Mouse (Mus musculus): ENCODE results near the gene Samd1. TPM values are rescaled to one million over a fixed set of nuclear protein-coding genes. Genes with fewer than 3 reads are reported as not detected.
A peak's percentile ranks its signal among the peaks of the same experiment; 100 is the strongest.

Gene Samd1
- polyA plus RNA-seq, 1 experiment: 39.5 TPM

- H3K36me3 ChIP-seq (ENCODE audit: control insufficient read depth, insufficient read depth, low read length): peaks cover 35% of the 10 kb centered on the region
- no peaks in the 10 kb centered on the region for H3K4me1 ChIP-seq (ENCODE audit: control insufficient read depth, insufficient read depth, insufficient read length)
- H3K27me3 ChIP-seq (ENCODE audit: control insufficient read depth, insufficient read depth, low read length): no peaks in the 10 kb centered on the region
- TF ChIP-seq POLR2A (IDR thresholded peaks at IDR 0.05; ENCODE audit: low read depth, low read length): no peak
- TF ChIP-seq CTCF (IDR thresholded peaks at IDR 0.05; ENCODE audit: extremely low read depth, insufficient read depth, insufficient read length, insufficient replicate concordance): no peak
- 90% methylated on average over 4 of the region's 4 CpGs for WGBS
- H3K27ac ChIP-seq (ENCODE audit: insufficient read depth, low read length): no peak overlapping the region
- H3K4me3 ChIP-seq (ENCODE audit: extremely low read depth, insufficient read depth, insufficient read length): no peak overlapping the region
- no peak for DNase-seq (ENCODE audit: low read depth in 1 of 2, low spot score in 2 of 2)
These were observed 35.3 kb downstream of the Samd1 start for GRCm38 (mm10) chr8:84032777-84033176.

- DNase-seq (ENCODE audit: low read depth in 1 of 2, low spot score in 2 of 2): no peak
- Histone ChIP-seq H3K4me3 (ENCODE audit: extremely low read depth, insufficient read depth, insufficient read length) (no peak overlapping the region), H3K27ac (ENCODE audit: insufficient read depth, low read length) (no peak overlapping the region), H3K27me3 (ENCODE audit: control insufficient read depth, insufficient read depth, low read length) (no peaks in the 10 kb centered on the region), H3K4me1 (ENCODE audit: control insufficient read depth, insufficient read depth, insufficient read length) (peaks cover 7% of the 10 kb centered on the region; the same call in 1 of the 2 replicates), H3K36me3 (ENCODE audit: control insufficient read depth, insufficient read depth, low read length) (peaks cover 21% of the 10 kb centered on the region)
- TF ChIP-seq POLR2A (IDR thresholded peaks at IDR 0.05; ENCODE audit: low read depth, low read length) (no peak), CTCF (IDR thresholded peaks at IDR 0.05; ENCODE audit: extremely low read depth, insufficient read depth, insufficient read length, insufficient replicate concordance) (no peak)
- 82% methylated on average over 5 of the region's 5 CpGs for WGBS
These were observed 40.5 kb downstream of the Samd1 start for GRCm38 (mm10) chr8:84038015-84038414.

GRCm38 (mm10) chr8:84039050-84039449 is 41.6 kb downstream of the Samd1 start:
- no peak overlapping the region for H3K27ac ChIP-seq (ENCODE audit: insufficient read depth, low read length)
- no peak overlapping the region for H3K4me3 ChIP-seq (ENCODE audit: extremely low read depth, insufficient read depth, insufficient read length)
- no peaks in the 10 kb centered on the region for H3K27me3 ChIP-seq (ENCODE audit: control insufficient read depth, insufficient read depth, low read length)
- peak; percentile 56 to 72 for DNase-seq (ENCODE audit: low read depth in 1 of 2, low spot score in 2 of 2)
- H3K4me1 ChIP-seq (ENCODE audit: control insufficient read depth, insufficient read depth, insufficient read length): peaks cover 9% of the 10 kb centered on the region; the same call in 1 of the 2 replicates
- 17% methylated on average over 5 of the region's 5 CpGs for WGBS
- no peak for TF ChIP-seq POLR2A (IDR thresholded peaks at IDR 0.05; ENCODE audit: low read depth, low read length)
- TF ChIP-seq CTCF (IDR thresholded peaks at IDR 0.05; ENCODE audit: extremely low read depth, insufficient read depth, insufficient read length, insufficient replicate concordance): peak; percentile 80; the same call in 1 of the 2 replicates
- H3K36me3 ChIP-seq (ENCODE audit: control insufficient read depth, insufficient read depth, low read length): peaks cover 17% of the 10 kb centered on the region

GRCm38 (mm10) chr8:84042066-84042947 is 44.8 kb downstream of the Samd1 start, which contains the start of gene Il27ra:
TSS of gene Il27ra (minus strand) at chr8:84042589.
- DNase-seq (ENCODE audit: low read depth in 1 of 2, low spot score in 2 of 2): peak; percentile 35 to 75
- peaks cover 7% of the 10 kb centered on the region; the same call in 1 of the 2 replicates for H3K36me3 ChIP-seq (ENCODE audit: control insufficient read depth, insufficient read depth, low read length)
- no peaks in the 10 kb centered on the region for H3K27me3 ChIP-seq (ENCODE audit: control insufficient read depth, insufficient read depth, low read length)
- TF ChIP-seq CTCF (IDR thresholded peaks at IDR 0.05; ENCODE audit: extremely low read depth, insufficient read depth, insufficient read length, insufficient replicate concordance): peak; percentile 64; the same call in 1 of the 2 replicates
- peak; percentile 54 for TF ChIP-seq POLR2A (IDR thresholded peaks at IDR 0.05; ENCODE audit: low read depth, low read length)
- H3K27ac ChIP-seq (ENCODE audit: insufficient read depth, low read length): peak within 1 kb of the TSS; percentile 91
- H3K4me3 ChIP-seq (ENCODE audit: extremely low read depth, insufficient read depth, insufficient read length): peak within 1 kb of the TSS; percentile 93
- H3K4me1 ChIP-seq (ENCODE audit: control insufficient read depth, insufficient read depth, insufficient read length): peaks cover 9% of the 10 kb centered on the region; the same call in 1 of the 2 replicates
- under 1% methylated on average over 40 of the region's 40 CpGs for WGBS

- 46% methylated on average over 12 of the region's 12 CpGs for WGBS
- TF ChIP-seq POLR2A (IDR thresholded peaks at IDR 0.05; ENCODE audit: low read depth, low read length): no peak
- TF ChIP-seq CTCF (IDR thresholded peaks at IDR 0.05; ENCODE audit: extremely low read depth, insufficient read depth, insufficient read length, insufficient replicate concordance): no peak
- no peak for DNase-seq (ENCODE audit: low read depth in 1 of 2, low spot score in 2 of 2)
- H3K27ac ChIP-seq (ENCODE audit: insufficient read depth, low read length): peak overlapping the region; percentile 91
- H3K4me1 ChIP-seq (ENCODE audit: control insufficient read depth, insufficient read depth, insufficient read length): peaks cover 9% of the 10 kb centered on the region; the same call in 1 of the 2 replicates
- peaks cover 6% of the 10 kb centered on the region; the same call in 1 of the 2 replicates for H3K36me3 ChIP-seq (ENCODE audit: control insufficient read depth, insufficient read depth, low read length)
- no peaks in the 10 kb centered on the region for H3K27me3 ChIP-seq (ENCODE audit: control insufficient read depth, insufficient read depth, low read length)
- H3K4me3 ChIP-seq (ENCODE audit: extremely low read depth, insufficient read depth, insufficient read length): peak overlapping the region; percentile 93
These were observed 45.5 kb downstream of the Samd1 start for GRCm38 (mm10) chr8:84042948-84043342.

GRCm38 (mm10) chr8:84044103-84044502 is 46.6 kb downstream of the Samd1 start:
- Histone ChIP-seq H3K4me3 (ENCODE audit: extremely low read depth, insufficient read depth, insufficient read length) (no peak overlapping the region), H3K27ac (ENCODE audit: insufficient read depth, low read length) (no peak overlapping the region), H3K4me1 (ENCODE audit: control insufficient read depth, insufficient read depth, insufficient read length) (peaks cover 9% of the 10 kb centered on the region; the same call in 1 of the 2 replicates), H3K36me3 (ENCODE audit: control insufficient read depth, insufficient read depth, low read length) (peaks cover 4% of the 10 kb centered on the region; the same call in 1 of the 2 replicates), H3K27me3 (ENCODE audit: control insufficient read depth, insufficient read depth, low read length) (no peaks in the 10 kb centered on the region)
- WGBS: 88% methylated on average over 7 of the region's 7 CpGs
- DNase-seq (ENCODE audit: low read depth in 1 of 2, low spot score in 2 of 2): no peak
- no peak for TF ChIP-seq POLR2A (IDR thresholded peaks at IDR 0.05; ENCODE audit: low read depth, low read length)
- no peak for TF ChIP-seq CTCF (IDR thresholded peaks at IDR 0.05; ENCODE audit: extremely low read depth, insufficient read depth, insufficient read length, insufficient replicate concordance)
